Mouse (Mus musculus) hindbrain, embryonic 10.5 days (tissue): ENCODE measurements at regions not wholly inside any gene's neighbourhood (a gene's known extent, or its start where the extent isn't known, plus 50 kb on each side); places are given as distances from the start of the nearest gene placed in this dataset.

ENCODE experiments used
- DNase-seq: peaks from one replicate; pipeline ENCODE4 v3.0.0-alpha.2; 2017; ENCODE audit warnings: low spot score
- H3K27ac ChIP-seq: fragments of 300-500 bp; sonication (generic); 2 replicates; pipeline ENCODE4 v1.5.1; 2016; ENCODE audit warnings: mild to moderate bottlenecking, moderate library complexity
- H3K27me3 ChIP-seq: fragments of 300-500 bp; sonication (generic); 2 replicates; pipeline ENCODE4 v1.6.1; 2016; ENCODE audit warnings: mild to moderate bottlenecking; ENCODE audit not compliant: poor library complexity, insufficient read depth, severe bottlenecking
- H3K36me3 ChIP-seq: fragments of 300-500 bp; sonication (generic); 2 replicates; pipeline ENCODE4 v1.6.1; 2016; ENCODE audit warnings: mild to moderate bottlenecking, moderate library complexity
- H3K4me1 ChIP-seq: fragments of 300-500 bp; sonication (generic); replicated peaks from 2 replicates; pipeline ENCODE4 v1.6.1; 2016; ENCODE audit warnings: mild to moderate bottlenecking
- H3K4me3 ChIP-seq: fragments of 300-500 bp; sonication (generic); 2 replicates; pipeline ENCODE4 v1.5.1; 2016; ENCODE audit warnings: mild to moderate bottlenecking, moderate library complexity
- H3K9me3 ChIP-seq: fragments of 300-500 bp; sonication (generic); 2 replicates; pipeline ENCODE4 v1.6.1; 2016; ENCODE audit warnings: mild to moderate bottlenecking, moderate library complexity
- WGBS: fragments of 180-500 bp; shearing (Covaris S2); methylation state at CpG from one replicate; pipeline ENCODE4 v1.1.7; 2016; 5-methylcytosine and 5-hydroxymethylcytosine counted together

- Histone ChIP-seq H3K4me1 (no peaks in the 10 kb centered on the region), H3K27me3 (no peaks in the 10 kb centered on the region), H3K4me3 (no peak overlapping the region), H3K27ac (no peak overlapping the region), H3K9me3 (no peaks in the 10 kb centered on the region), H3K36me3 (no peaks in the 10 kb centered on the region)
- no peak for DNase-seq
- 95% methylated on average over 1 of the region's 1 CpGs for WGBS
Measured at GRCm38 (mm10) chr1:100551293-100551692, 778.7 kb downstream of the Cntnap5b start.

- 29% methylated on average over 2 of the region's 2 CpGs for WGBS
- Histone ChIP-seq H3K27ac (no peak overlapping the region), H3K4me3 (no peak overlapping the region), H3K36me3 (no peaks in the 10 kb centered on the region), H3K9me3 (no peaks in the 10 kb centered on the region), H3K4me1 (no peaks in the 10 kb centered on the region), H3K27me3 (no peaks in the 10 kb centered on the region)
- DNase-seq: peak; percentile 38
Measured at GRCm38 (mm10) chr1:100556937-100557336, 784.4 kb downstream of the Cntnap5b start.
